Mouse (Mus musculus) CH12.LX (cell line): Measurements from ENCODE around the gene Plscr1. TPM values are rescaled to one million over a fixed set of nuclear protein-coding genes. Genes with fewer than 3 reads are reported as not detected.

Experiments
- DNase-seq: peaks from one replicate; pipeline ENCODE4 v3.0.0-alpha.2; 2013; ENCODE audit errors: extremely low read depth
- H3K27ac ChIP-seq: 2 replicates; pipeline ENCODE4 v1.5.1; 2012; ENCODE audit warnings: low read depth, mild to moderate bottlenecking, control low read depth, moderate library complexity; ENCODE audit not compliant: insufficient read depth
- H3K27me3 ChIP-seq: replicated peaks from 2 replicates; pipeline ENCODE3; 2012; ENCODE audit warnings: inconsistent platforms
- H3K36me3 ChIP-seq, 2 experiments: replicated peaks in 1 of 2; 2 replicates each; pipeline versions ENCODE3 to v1.6.1; 2012; ENCODE audit warnings: inconsistent platforms in 1 of 2, low read length in 1 of 2, mild to moderate bottlenecking in 1 of 2, mixed read lengths in 1 of 2, moderate library complexity in 1 of 2; ENCODE audit not compliant: control insufficient read depth in 1 of 2, insufficient read depth in 1 of 2
- H3K4me1 ChIP-seq, 2 experiments: 2 replicates each; pipeline ENCODE4 v1.6.1; 2012; ENCODE audit warnings: inconsistent platforms in 1 of 2, moderate library complexity in 1 of 2; ENCODE audit not compliant: insufficient read depth in 2 of 2, control insufficient read depth in 1 of 2
- H3K4me2 ChIP-seq: 2 replicates; pipeline ENCODE4 v1.6.1; 2012; ENCODE audit warnings: low read depth, mild to moderate bottlenecking, control low read depth; ENCODE audit not compliant: poor library complexity, insufficient read depth, severe bottlenecking
- H3K4me3 ChIP-seq, 3 experiments: fragments of 150-350 bp in 1 of 3; sonication (generic) in 1 of 3; replicated peaks in 1 of 3; 2 replicates each; pipeline versions ENCODE3 to v1.5.1; 2011 to 2012; ENCODE audit warnings: low read depth in 2 of 3, low read length in 2 of 3, mild to moderate bottlenecking in 2 of 3, moderate library complexity in 2 of 3, control low read depth in 1 of 3, improper control_type of control experiment in 1 of 3, inconsistent platforms in 1 of 3, mixed read lengths in 1 of 3; ENCODE audit not compliant: poor library complexity in 1 of 3
- H3K79me2 ChIP-seq: replicated peaks from 2 replicates; pipeline ENCODE4 v1.6.1; 2012; ENCODE audit warnings: mild to moderate bottlenecking, moderate library complexity; ENCODE audit not compliant: control insufficient read depth, poor library complexity, insufficient read depth, severe bottlenecking; ENCODE audit errors: extremely low read depth
- H3K9ac ChIP-seq: 2 replicates; pipeline ENCODE4 v1.6.1; 2012; ENCODE audit warnings: low read depth, mild to moderate bottlenecking, control low read depth, moderate library complexity; ENCODE audit not compliant: insufficient read depth
- H3K9me3 ChIP-seq: replicated peaks from 2 replicates; pipeline ENCODE3; 2012; ENCODE audit warnings: low read length, inconsistent platforms, mixed read lengths
- E2F4 ChIP-seq: IDR thresholded peaks from 2 replicates; pipeline ENCODE4 v1.6.1; 2011; ENCODE audit warnings: low read depth, low read length, improper control_type of control experiment; ENCODE audit not compliant: insufficient replicate concordance
- ELF1 ChIP-seq: IDR thresholded peaks from 2 replicates; pipeline ENCODE4 v1.6.1; 2014; ENCODE audit warnings: low read depth, mild to moderate bottlenecking, inconsistent platforms, low read length, improper control_type of control experiment
- GABPA ChIP-seq: IDR thresholded peaks from 2 replicates; pipeline ENCODE4 v1.6.1; 2012; ENCODE audit warnings: low read depth, low read length, improper control_type of control experiment, inconsistent platforms; ENCODE audit not compliant: insufficient replicate concordance
- JUN ChIP-seq: IDR thresholded peaks from 2 replicates; pipeline ENCODE4 v1.6.1; 2011; ENCODE audit warnings: low read depth, mild to moderate bottlenecking, low read length, improper control_type of control experiment, moderate library complexity; ENCODE audit not compliant: insufficient read depth
- JUND ChIP-seq: conservative IDR thresholded peaks from 2 replicates; pipeline ENCODE4 v1.6.1; 2011; ENCODE audit warnings: low read depth, low read length, improper control_type of control experiment
- MAX ChIP-seq: IDR thresholded peaks from 2 replicates; pipeline ENCODE4 v1.6.1; 2011; ENCODE audit warnings: low read length, improper control_type of control experiment
- MAZ ChIP-seq: IDR thresholded peaks from 2 replicates; pipeline ENCODE4 v1.6.1; 2012; ENCODE audit warnings: low read depth, mild to moderate bottlenecking, inconsistent platforms, low read length, improper control_type of control experiment, moderate library complexity
- MEF2A ChIP-seq: IDR thresholded peaks from 2 replicates; pipeline ENCODE4 v1.6.1; 2014; ENCODE audit warnings: low read depth, mild to moderate bottlenecking, inconsistent platforms, low read length, improper control_type of control experiment, borderline replicate concordance
- NELFE ChIP-seq: IDR thresholded peaks from 2 replicates; pipeline ENCODE4 v1.6.1; 2011; ENCODE audit warnings: low read depth, low read length, improper control_type of control experiment
- NRF1 ChIP-seq: IDR thresholded peaks from 2 replicates; pipeline ENCODE4 v1.6.1; 2014; ENCODE audit warnings: low read depth, mild to moderate bottlenecking, inconsistent platforms, low read length, improper control_type of control experiment, moderate library complexity
- PAX5 ChIP-seq: IDR thresholded peaks from 2 replicates; pipeline ENCODE4 v1.6.1; 2012; ENCODE audit warnings: low read length, inconsistent platforms, mixed read lengths
- POLR2A ChIP-seq: IDR thresholded peaks from 2 replicates; pipeline ENCODE4 v1.6.1; 2011; ENCODE audit warnings: low read depth, mild to moderate bottlenecking, improper control_type of control experiment, low read length
- RAD21 ChIP-seq: IDR thresholded peaks from 2 replicates; pipeline ENCODE4 v1.6.1; 2011; ENCODE audit warnings: low read depth, mild to moderate bottlenecking, low read length, improper control_type of control experiment, moderate library complexity
- SIN3A ChIP-seq: IDR thresholded peaks from 2 replicates; pipeline ENCODE4 v1.6.1; 2012; ENCODE audit warnings: low read length, improper control_type of control experiment, inconsistent platforms
- SMC3 ChIP-seq: IDR thresholded peaks from 2 replicates; pipeline ENCODE4 v1.6.1; 2011; ENCODE audit warnings: low read depth, low read length, improper control_type of control experiment
- TCF12 ChIP-seq: IDR thresholded peaks from 2 replicates; pipeline ENCODE4 v1.6.1; 2014; ENCODE audit warnings: low read depth, mild to moderate bottlenecking, inconsistent platforms, low read length, improper control_type of control experiment
- UBTF ChIP-seq: IDR thresholded peaks from 2 replicates; pipeline ENCODE4 v1.6.1; 2012; ENCODE audit warnings: low read depth, mild to moderate bottlenecking, inconsistent platforms, low read length, improper control_type of control experiment, moderate library complexity
- USF2 ChIP-seq: conservative IDR thresholded peaks from 2 replicates; pipeline ENCODE4 v1.6.1; 2011; ENCODE audit warnings: low read depth, low read length, improper control_type of control experiment
- ZMIZ1 ChIP-seq: IDR thresholded peaks from 2 replicates; pipeline ENCODE4 v1.6.1; 2012; ENCODE audit warnings: low read depth, mild to moderate bottlenecking, inconsistent platforms, low read length, improper control_type of control experiment
- dilution Hi-C: fragments of 300-500 bp; cut with MboI; formaldehyde crosslinking; loops from 2 replicates; pipeline ENCODE4 v1.14.3; 2020; ENCODE audit warnings: low sequenced_read_pairs; ENCODE audit not compliant: extremely low pct_unique_long_range_greater_than_20kb, extremely low pct_ligation_motif_present
- in situ Hi-C: fragments of 300-500 bp; cut with MboI; formaldehyde crosslinking; loops from 3 replicates; pipeline ENCODE4 v1.14.3; 2019; ENCODE audit warnings: low sequenced_read_pairs, low pct_ligation_motif_present, low pct_unique_long_range_greater_than_20kb, mixed read lengths
- polyA plus RNA-seq: library from polyadenylated mRNA; unstranded; fragments of >175 nt; gene quantifications from 2 replicates; pipeline ENCODE4 v1.2.1, GENCODE M21; 2012; ENCODE audit warnings: low read depth; ENCODE audit not compliant: insufficient read length
- total RNA-seq, 2 experiments: library from RNA; depleted of rRNA; stranded (reverse); fragments of 300-350 nt in 1 of 2; fragments of >200 nt in 1 of 2; gene quantifications; 2 replicates each; pipeline ENCODE4 v1.2.3; 2012 to 2014

Gene Plscr1
- total and polyA plus RNA-seq, 3 experiments, result 194 to 489 (median 403) TPM

DNA sequence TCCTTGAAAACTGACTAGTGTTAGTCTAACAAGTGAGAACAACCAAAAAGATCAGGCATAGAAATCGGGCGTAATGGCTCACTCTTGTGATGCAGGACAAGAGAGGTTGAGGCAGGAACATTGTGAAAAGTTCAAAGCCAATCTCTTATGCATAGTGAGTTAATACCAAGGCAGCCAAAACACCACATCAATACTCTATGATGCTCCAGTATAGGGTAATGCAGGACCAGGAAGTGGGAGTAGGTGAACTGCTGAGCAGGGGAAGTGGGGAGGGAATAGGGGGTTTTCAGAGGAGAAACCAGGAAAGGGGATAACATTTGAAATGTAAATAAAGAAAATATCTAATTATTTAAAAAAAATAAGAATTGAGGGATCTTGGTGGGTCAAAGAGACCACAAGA lies 31.7 kb upstream of the Plscr1 start:
- H3K9ac ChIP-seq, result no peak overlapping the region
- no peak for DNase-seq
- H3K4me2 ChIP-seq, result no peak overlapping the region
- no peaks in the 10 kb centered on the region for H3K9me3 ChIP-seq
- in situ Hi-C loops, result loop anchor here (25.0 kb wide), 1 partner anchor 394 kb away; no protein-coding TSS in a partner anchor
- TF ChIP-seq ELF1, result 0 out of 2 replicates have a peak, but pooled peaks have one; percentile 38
- TF ChIP-seq E2F4, result no peak
- TF ChIP-seq PAX5, result no peak
- no peak for TF ChIP-seq JUND
- TF ChIP-seq POLR2A, result no peak
- TF ChIP-seq NRF1, result no peak
- TF ChIP-seq USF2, result no peak
- no peak for TF ChIP-seq MAX
- H3K4me1 ChIP-seq, result peaks cover 5 to 29% of the 10 kb centered on the region in 2 experiments
- no peaks in the 10 kb centered on the region for H3K79me2 ChIP-seq
- dilution Hi-C loops, result no loop called here
- no peak overlapping the region for H3K4me3 ChIP-seq
- H3K27me3 ChIP-seq, result no peaks in the 10 kb centered on the region
- no peak overlapping the region for H3K27ac ChIP-seq
- no peaks in the 10 kb centered on the region for H3K36me3 ChIP-seq

DNA sequence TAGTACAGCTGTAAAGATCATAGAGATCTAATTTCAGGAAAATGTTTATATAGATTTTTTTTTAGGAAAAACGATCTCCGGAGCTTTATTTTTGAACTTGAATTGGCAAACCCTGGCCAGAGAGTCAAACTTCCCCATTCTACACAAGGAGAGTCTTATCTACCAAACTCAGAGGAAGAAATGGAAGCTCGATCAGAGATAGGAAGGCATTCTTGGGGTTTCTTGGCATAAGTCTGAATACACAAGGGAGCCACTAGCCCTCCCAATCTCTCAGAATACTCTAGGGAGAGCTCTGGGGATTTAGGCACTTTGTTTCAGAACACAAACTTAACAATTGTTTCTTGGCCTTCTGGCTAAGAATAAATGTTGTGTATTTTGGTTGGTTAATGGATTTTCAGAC lies 29.4 kb upstream of the Plscr1 start:
- H3K9me3 ChIP-seq, result no peaks in the 10 kb centered on the region
- no peaks in the 10 kb centered on the region for H3K36me3 ChIP-seq
- no peak overlapping the region for H3K4me2 ChIP-seq
- no peak overlapping the region for H3K9ac ChIP-seq
- in situ Hi-C loops, result loop anchor here (25.0 kb wide), 1 partner anchor 392 kb away; no protein-coding TSS in a partner anchor
- no peak for DNase-seq
- H3K27ac ChIP-seq, result no peak overlapping the region
- no peak for TF ChIP-seq E2F4
- TF ChIP-seq ZMIZ1, result no peak
- TF ChIP-seq MAZ, result no peak
- TF ChIP-seq SIN3A, result no peak
- TF ChIP-seq NELFE, result no peak
- no peak for TF ChIP-seq JUN
- no peak for TF ChIP-seq JUND
- TF ChIP-seq GABPA, result no peak
- TF ChIP-seq USF2, result no peak
- H3K79me2 ChIP-seq, result no peaks in the 10 kb centered on the region
- H3K4me3 ChIP-seq, result no peak overlapping the region
- no peaks in the 10 kb centered on the region for H3K27me3 ChIP-seq
- dilution Hi-C loops, result no loop called here
- peaks cover 5 to 29% of the 10 kb centered on the region in 2 experiments for H3K4me1 ChIP-seq

DNA sequence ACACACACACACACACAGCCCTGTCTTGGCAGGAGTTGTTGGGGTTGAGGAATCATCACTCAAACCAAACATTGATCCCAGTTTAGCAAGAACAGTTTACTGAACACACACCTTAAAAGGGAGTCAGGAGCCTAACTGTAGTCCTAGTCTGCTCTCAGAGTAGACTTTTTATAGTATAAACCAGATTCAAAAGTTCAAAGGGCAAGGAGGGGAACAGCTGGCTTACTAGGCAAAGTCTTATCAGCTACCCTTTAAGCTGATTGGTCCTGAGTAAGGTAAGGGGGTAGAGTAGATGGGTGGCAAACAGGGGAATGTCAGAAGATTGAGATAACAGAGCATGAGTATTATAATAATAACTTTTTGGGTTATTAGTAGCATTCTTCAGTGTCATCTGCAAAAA lies 28.1 kb upstream of the Plscr1 start:
- in situ Hi-C loops (loop anchor here (25.0 kb wide), 1 partner anchor 391 kb away; no protein-coding TSS in a partner anchor), dilution Hi-C loops (no loop called here)

More for the DNA sequence above, 28.1 kb upstream of the Plscr1 start:
- Histone ChIP-seq H3K4me1 (peaks cover 8 to 39% of the 10 kb centered on the region in 2 experiments), H3K4me3 (no peak overlapping the region), H3K79me2 (no peaks in the 10 kb centered on the region), H3K9ac (no peak overlapping the region), H3K9me3 (no peaks in the 10 kb centered on the region), H3K36me3 (no peaks in the 10 kb centered on the region), H3K27ac (no peak overlapping the region), H3K27me3 (no peaks in the 10 kb centered on the region), H3K4me2 (no peak overlapping the region)
- no peak for DNase-seq
- TF ChIP-seq RAD21, result no peak
- TF ChIP-seq NELFE, result no peak
- no peak for TF ChIP-seq ELF1
- TF ChIP-seq TCF12, result no peak
- no peak for TF ChIP-seq MEF2A
- TF ChIP-seq MAX, result no peak
- no peak for TF ChIP-seq UBTF
- no peak for TF ChIP-seq SMC3
